11 mouse cellular contexts compared by ENCODE assay signal in genomic region chr2:60870450-60870849, GRCm38 (mm10).
DNase-seq lines count a peak whose midpoint lies in the region; ATAC-seq lines count a peak whose summit lies in the region.
"Had no signal": no experiment of that assay in that cellular context is flagged by ENCODE, and none has a peak within 500 bp of the region (broad histone marks: within the 10 kb centered on the region; RNA-seq: fewer than 3 reads in every experiment).

No protein-coding gene starts in this region.

- H3K27me3 ChIP-seq in intestine, embryonic 15.5 days (replicated peaks): no peaks in the 10 kb centered on the region
- H3K27me3 ChIP-seq in intestine, embryonic 16.5 days (replicated peaks; ENCODE audit: control insufficient read depth, insufficient read depth, low read length): no peaks in the 10 kb centered on the region
- no peaks in the 10 kb centered on the region for H3K27me3 ChIP-seq in liver, embryonic 13.5 days
- peaks cover 69% of the 10 kb centered on the region for H3K27me3 ChIP-seq in forebrain, embryonic 12.5 days

- ATAC-seq in intestine, embryonic 15.5 days: peak; percentile 47; the same call in 1 of the 2 replicates
- ATAC-seq in intestine, embryonic 16.5 days: no peak
- peak; percentile 81 for ATAC-seq in liver, embryonic 13.5 days (ENCODE audit: low read depth)
- ATAC-seq in forebrain, embryonic 12.5 days (ENCODE audit: low FRiP score): no peak
- ATAC-seq: activated CD4-positive, CD25-positive, alpha-beta regulatory T cell, adult 4 months had no signal

- no peak overlapping the region for H3K4me3 ChIP-seq in intestine, embryonic 15.5 days (replicated peaks)
- no peak overlapping the region for H3K4me3 ChIP-seq in intestine, embryonic 16.5 days (ENCODE audit: low read length)
- H3K4me3 ChIP-seq in liver, embryonic 13.5 days (replicated peaks): no peak overlapping the region
- no peak overlapping the region for H3K4me3 ChIP-seq in forebrain, embryonic 12.5 days (replicated peaks)

- no peak overlapping the region for H3K4me2 ChIP-seq in intestine, embryonic 15.5 days (replicated peaks)
- no peak overlapping the region for H3K4me2 ChIP-seq in intestine, embryonic 16.5 days (ENCODE audit: low read depth, low read length)
- peak overlapping the region; percentile 13; the same call in 1 of the 2 replicates for H3K4me2 ChIP-seq in liver, embryonic 13.5 days
- H3K4me2 ChIP-seq in forebrain, embryonic 12.5 days: no peak overlapping the region
- H3K4me2 ChIP-seq: midbrain, embryonic 11.5 days had no signal

- WGBS in intestine, embryonic 15.5 days: 35% methylated on average over 4 of the region's 4 CpGs
- 50% methylated on average over 4 of the region's 4 CpGs for WGBS in intestine, embryonic 16.5 days
- WGBS in liver, embryonic 13.5 days (ENCODE audit: insufficient replicate concordance): 27% methylated on average over 4 of the region's 4 CpGs
- 43% methylated on average over 4 of the region's 4 CpGs for WGBS in forebrain, embryonic 12.5 days

- no peak overlapping the region for H3K27ac ChIP-seq in intestine, embryonic 15.5 days
- no peak overlapping the region for H3K27ac ChIP-seq in intestine, embryonic 16.5 days (ENCODE audit: low read length)
- peak overlapping the region; percentile 34 for H3K27ac ChIP-seq in liver, embryonic 13.5 days
- no peak overlapping the region for H3K27ac ChIP-seq in forebrain, embryonic 12.5 days

- H3K4me1 ChIP-seq in intestine, embryonic 15.5 days (replicated peaks): peaks cover 23% of the 10 kb centered on the region
- H3K4me1 ChIP-seq in intestine, embryonic 16.5 days (ENCODE audit: control insufficient read depth, insufficient read depth, low read length): peaks cover 17% of the 10 kb centered on the region
- H3K4me1 ChIP-seq in liver, embryonic 13.5 days (replicated peaks): peaks cover 89% of the 10 kb centered on the region
- no peaks in the 10 kb centered on the region; the same call in 1 of the 2 replicates for H3K4me1 ChIP-seq in forebrain, embryonic 12.5 days

- no peaks in the 10 kb centered on the region for H3K9me3 ChIP-seq in intestine, embryonic 15.5 days
- no peaks in the 10 kb centered on the region for H3K9me3 ChIP-seq in intestine, embryonic 16.5 days (ENCODE audit: control insufficient read depth, low read length)
- H3K9me3 ChIP-seq in liver, embryonic 13.5 days (replicated peaks): no peaks in the 10 kb centered on the region
- H3K9me3 ChIP-seq in forebrain, embryonic 12.5 days: no peaks in the 10 kb centered on the region

- peak; percentile 51 for DNase-seq in adrenal gland, adult 2 months
- DNase-seq in adrenal gland, adult 18-20 months (ENCODE audit: low spot score in 2 of 2): no peak
- peak; percentile 81 for DNase-seq in NIH3T3 (ENCODE audit: low read depth)
- DNase-seq in liver, embryonic 13.5 days: no peak
- DNase-seq in cerebellum, postnatal 10 days: no peak
- DNase-seq: kidney, adult 11 months had no signal

- no peaks in the 10 kb centered on the region for H3K36me3 ChIP-seq in intestine, embryonic 15.5 days
- no peaks in the 10 kb centered on the region for H3K36me3 ChIP-seq in intestine, embryonic 16.5 days (ENCODE audit: control insufficient read depth, insufficient read depth, low read length)
- H3K36me3 ChIP-seq in liver, embryonic 13.5 days: no peaks in the 10 kb centered on the region
- no peaks in the 10 kb centered on the region for H3K36me3 ChIP-seq in forebrain, embryonic 12.5 days (replicated peaks)

- H3K9ac ChIP-seq in intestine, embryonic 15.5 days: no peak overlapping the region
- H3K9ac ChIP-seq in intestine, embryonic 16.5 days (ENCODE audit: low read depth, low read length): no peak overlapping the region
- H3K9ac ChIP-seq in liver, embryonic 13.5 days: no peak overlapping the region
- H3K9ac ChIP-seq in forebrain, embryonic 12.5 days: no peak overlapping the region

Comparison
In these comparisons a context has a peak if more than half of its experiments do, and no peak if none do; other contexts are left out.
1. DNase-seq: peak in adrenal gland, adult 2 months (single experiment) and NIH3T3 (single experiment); none in adrenal gland, adult 18-20 months (0 of 2), liver, embryonic 13.5 days (single experiment) and cerebellum, postnatal 10 days (0 of 2).
2. ATAC-seq: peak in intestine, embryonic 15.5 days (single experiment) and liver, embryonic 13.5 days (single experiment); none in intestine, embryonic 16.5 days (single experiment) and forebrain, embryonic 12.5 days (single experiment).